Mouse (Mus musculus): ENCODE measurements at regions not wholly inside any gene's neighbourhood (a gene's known extent, or its start where the extent isn't known, plus 50 kb on each side); places are given as distances from the start of the nearest gene placed in this dataset.

DNA sequence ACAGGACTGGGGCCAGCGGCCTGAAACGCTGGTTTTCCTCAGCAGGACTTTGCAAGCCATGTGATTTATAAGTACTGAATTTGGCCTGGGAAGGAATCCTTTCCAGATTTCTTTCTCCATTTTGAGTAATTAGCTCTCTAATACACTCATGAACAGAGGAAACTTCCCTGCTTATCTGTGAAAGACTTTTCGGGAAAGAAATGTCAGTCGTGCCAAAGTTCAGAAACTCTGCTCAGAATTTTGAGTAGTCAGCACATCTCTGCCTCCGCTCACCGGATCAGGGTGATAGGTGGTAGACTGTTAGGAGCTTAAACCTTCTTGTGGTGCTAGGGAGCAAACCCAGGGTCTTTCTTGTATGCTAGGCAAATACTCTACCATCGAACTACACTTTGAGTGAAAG lies 67.0 kb upstream of the Arhgap32 start:
- no peak for DNase-seq
- intact Hi-C loops (cut with DNase I), result no loop called here

- intact Hi-C loops (cut with DNase I), result no loop called here
- DNase-seq, result no peak
Observed at GRCm38 (mm10) chr9:32049546-32049945, 66.4 kb upstream of the Arhgap32 start.

DNA sequence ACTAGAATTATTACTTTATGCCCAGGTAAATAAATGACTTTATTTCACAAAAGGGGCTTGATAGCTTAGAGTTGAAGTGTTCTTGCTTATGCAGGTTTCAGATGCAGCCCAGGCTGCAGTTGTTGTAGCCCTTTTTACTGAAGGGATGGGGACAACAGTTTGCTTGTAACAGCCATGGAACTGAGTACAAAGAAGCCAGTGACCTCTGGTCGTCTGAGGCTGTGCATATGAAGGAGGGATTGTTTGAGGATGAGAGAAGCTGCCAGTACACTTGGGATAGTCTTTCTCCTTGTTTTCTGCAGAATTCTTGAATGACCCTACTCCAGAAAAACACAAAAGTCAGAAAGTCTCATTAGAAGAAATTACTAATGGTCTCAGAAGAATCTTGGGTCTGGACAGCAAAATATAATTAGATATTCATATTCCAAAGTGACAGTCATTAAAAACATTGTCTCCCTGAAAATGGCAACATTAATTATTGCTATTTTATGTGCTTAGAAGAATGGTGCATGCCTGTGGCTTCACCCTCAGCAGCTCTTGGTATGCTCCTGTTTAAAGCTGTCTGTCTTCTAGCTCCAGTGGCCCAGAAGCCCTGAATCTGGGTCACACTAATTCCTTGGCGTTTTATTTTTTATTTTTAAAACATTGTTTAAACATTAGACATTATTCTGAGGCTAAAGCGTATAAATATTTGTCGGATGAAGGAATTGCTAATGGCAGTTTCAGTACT lies 61.9 kb upstream of the Arhgap32 start:
- no peak for DNase-seq
- intact Hi-C loops (cut with DNase I), result no loop called here

DNA sequence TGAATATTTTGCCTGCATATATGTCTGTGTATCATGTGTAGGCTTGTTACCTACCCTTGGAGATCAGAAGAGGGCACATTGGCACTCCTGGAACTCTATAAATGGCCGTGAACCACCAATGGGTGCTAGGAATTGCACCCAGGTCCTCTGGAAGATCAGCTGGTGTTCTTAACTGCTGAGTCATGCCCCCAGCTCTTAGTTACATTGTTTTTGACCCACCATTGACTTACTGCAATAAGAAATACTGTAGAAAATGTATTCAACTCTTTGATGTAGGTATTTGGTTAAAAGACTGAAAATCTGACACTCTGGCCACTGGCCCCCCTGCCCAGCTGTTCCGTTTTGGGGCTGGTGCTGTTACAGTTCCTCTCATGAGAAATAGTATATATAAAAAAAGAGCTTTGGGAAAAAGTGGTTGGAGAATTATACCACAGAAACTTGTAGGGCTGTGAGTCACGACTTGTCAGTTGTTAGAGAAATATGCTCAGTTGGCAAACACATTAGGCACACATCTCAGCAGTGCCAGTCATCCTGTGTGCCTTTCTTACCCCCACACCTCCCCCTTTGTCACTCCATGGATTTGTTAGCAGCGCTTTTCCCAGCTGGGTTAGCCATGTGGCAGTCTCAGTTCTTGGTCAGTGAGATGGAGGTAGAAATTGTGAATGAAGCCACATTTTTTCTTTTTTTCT lies 58.4 kb upstream of the Arhgap32 start:
- intact Hi-C loops (cut with DNase I), result no loop called here
- DNase-seq, result no peak

- intact Hi-C loops (cut with DNase I), result no loop called here
Observed at GRCm38 (mm10) chr9:32062740-32063139, 53.2 kb upstream of the Arhgap32 start.

GRCm38 (mm10) chr9:32063541-32063940 lies 52.4 kb upstream of the Arhgap32 start:
- DNase-seq, result no peak
- intact Hi-C loops (cut with DNase I), result no loop called here

More at GRCm38 (mm10) chr9:32062740-32063139, 53.2 kb upstream of the Arhgap32 start:
- no peak for DNase-seq

DNA sequence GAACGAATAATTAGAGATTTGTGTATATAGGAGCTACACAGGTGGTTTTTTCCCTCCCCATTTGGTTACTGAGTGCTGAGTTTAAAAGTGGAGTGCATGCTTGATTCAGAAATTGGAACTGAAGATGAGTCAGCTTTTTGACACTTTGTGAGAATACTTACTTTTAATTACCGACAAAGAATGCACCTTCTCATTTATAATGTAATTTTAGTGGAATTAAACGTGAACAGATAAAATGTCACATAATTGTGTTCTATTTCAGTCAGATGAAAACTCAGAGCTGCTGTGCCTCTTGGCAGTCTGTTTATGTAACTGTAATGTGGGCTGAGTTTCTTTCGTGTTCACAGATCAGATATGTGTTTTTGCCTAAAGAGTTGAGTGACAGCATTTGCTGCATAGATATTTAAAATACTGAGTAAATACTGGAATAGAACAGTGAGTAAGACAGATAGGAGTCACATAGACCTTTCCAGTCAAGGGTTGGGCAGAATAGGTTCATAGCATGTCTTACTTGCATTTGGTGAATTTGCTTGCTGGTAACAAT lies 51.9 kb upstream of the Arhgap32 start:
- no peak for DNase-seq
- intact Hi-C loops (cut with DNase I), result no loop called here
